ENCODE assay signal across 10 mouse cellular contexts in genomic region chr14:121310325-121311080, GRCm38 (mm10).
DNase-seq lines count a peak whose midpoint lies in the region; ATAC-seq and TF ChIP-seq lines count a peak whose summit lies in the region.
"Had no signal": no experiment of that assay in that cellular context is flagged by ENCODE, and none has a peak within 500 bp of the region (broad histone marks: within the 10 kb centered on the region; RNA-seq: fewer than 3 reads in every experiment).

No protein-coding gene starts in this region.

- DNase-seq in kidney, adult 11 months: no peak
- no peak for DNase-seq in liver, postnatal 0 days
- no peak for DNase-seq in embryo, embryonic 11 days
- DNase-seq in layer of hippocampus, adult 2 months (ENCODE audit: low spot score in 2 of 2): no peak
- DNase-seq: gastrocnemius, postnatal 14 days had no signal

- no peaks in the 10 kb centered on the region for H3K9me3 ChIP-seq in kidney, embryonic 14.5 days (ENCODE audit: control insufficient read depth, low read length)
- no peaks in the 10 kb centered on the region for H3K9me3 ChIP-seq in liver, postnatal 0 days (ENCODE audit: low read length)
- H3K9me3 ChIP-seq: hindbrain, embryonic 15.5 days had no signal

- ATAC-seq in kidney, embryonic 14.5 days (ENCODE audit: low FRiP score, low TSS enrichment): peak; percentile 33; the same call in 1 of the 2 replicates
- ATAC-seq in CD4-positive, CD25-positive, alpha-beta regulatory T cell, adult 4 months: peak; percentile 6
- ATAC-seq in liver, postnatal 0 days: no peak
- no peak for ATAC-seq in frontal cortex, adult (ENCODE audit: low TSS enrichment)

- no peak for TF ChIP-seq EP300 in liver, postnatal 0 days (IDR thresholded peaks at IDR 0.05; ENCODE audit: low read depth)

- no peak overlapping the region for H3K4me3 ChIP-seq in kidney, embryonic 14.5 days (ENCODE audit: low read length)
- no peak overlapping the region for H3K4me3 ChIP-seq in brown adipose tissue, adult 24 weeks (ENCODE audit: insufficient read depth, low read depth, low read length)
- H3K4me3 ChIP-seq in liver, postnatal 0 days (ENCODE audit: low read depth, low read length): no peak overlapping the region
- H3K4me3 ChIP-seq in layer of hippocampus, adult 2 months: no peak overlapping the region
- H3K4me3 ChIP-seq: hindbrain, embryonic 15.5 days had no signal

- no peak for TF ChIP-seq CTCF in liver, postnatal 0 days (IDR thresholded peaks at IDR 0.05; ENCODE audit: low read depth)
- TF ChIP-seq CTCF in layer of hippocampus, adult 2 months (conservative IDR thresholded peaks at IDR 0.05): no peak

- 81% methylated on average over 6 of the region's 6 CpGs for WGBS in kidney, embryonic 14.5 days
- WGBS in liver, postnatal 0 days (ENCODE audit: insufficient replicate concordance): 45% methylated on average over 6 of the region's 6 CpGs

- peaks cover 18% of the 10 kb centered on the region for H3K4me1 ChIP-seq in kidney, embryonic 14.5 days (ENCODE audit: control insufficient read depth, insufficient read depth, low read length)
- H3K4me1 ChIP-seq in brown adipose tissue, adult 24 weeks (ENCODE audit: control insufficient read depth, insufficient read depth, insufficient read length, low read length): peaks cover 37% of the 10 kb centered on the region
- H3K4me1 ChIP-seq in liver, postnatal 0 days (ENCODE audit: insufficient read depth): peaks cover 24% of the 10 kb centered on the region

- peaks cover 3% of the 10 kb centered on the region; the same call in 1 of the 2 replicates for H3K36me3 ChIP-seq in kidney, embryonic 14.5 days (ENCODE audit: control insufficient read depth, insufficient read depth, low read length)
- peaks cover 15% of the 10 kb centered on the region; the same call in 1 of the 2 replicates for H3K36me3 ChIP-seq in liver, postnatal 0 days (replicated peaks; ENCODE audit: insufficient read depth, low read length)
- H3K36me3 ChIP-seq: hindbrain, embryonic 15.5 days had no signal

- H3K9ac ChIP-seq in kidney, embryonic 14.5 days (ENCODE audit: low read depth, low read length): no peak overlapping the region
- no peak overlapping the region for H3K9ac ChIP-seq in liver, postnatal 0 days (replicated peaks)
- H3K9ac ChIP-seq: hindbrain, embryonic 15.5 days had no signal

- no peaks in the 10 kb centered on the region for H3K27me3 ChIP-seq in kidney, embryonic 14.5 days (ENCODE audit: control insufficient read depth, insufficient read depth, low read length)
- no peaks in the 10 kb centered on the region for H3K27me3 ChIP-seq in liver, postnatal 0 days (ENCODE audit: insufficient read depth, low read length)
- H3K27me3 ChIP-seq: hindbrain, embryonic 15.5 days had no signal

- no peak overlapping the region for H3K27ac ChIP-seq in kidney, embryonic 14.5 days (ENCODE audit: low read depth, low read length)
- 0 out of 2 replicates have a peak overlapping the region, but pooled peaks have one; percentile 7 for H3K27ac ChIP-seq in brown adipose tissue, adult 24 weeks (replicated peaks; ENCODE audit: low read depth, low read length)
- no peak overlapping the region for H3K27ac ChIP-seq in liver, postnatal 0 days (ENCODE audit: low read depth)
- no peak overlapping the region for H3K27ac ChIP-seq in layer of hippocampus, adult 2 months
- H3K27ac ChIP-seq: hindbrain, embryonic 15.5 days had no signal

- H3K4me2 ChIP-seq in kidney, embryonic 14.5 days (replicated peaks; ENCODE audit: low read depth, low read length): no peak overlapping the region
- peak overlapping the region; percentile 18; the same call in 1 of the 2 replicates for H3K4me2 ChIP-seq in liver, postnatal 0 days (ENCODE audit: low read depth, low read length)
- H3K4me2 ChIP-seq: hindbrain, embryonic 15.5 days had no signal

Comparison
In these comparisons a context has a peak if more than half of its experiments do, and no peak if none do; other contexts are left out.
1. ATAC-seq: peak in kidney, embryonic 14.5 days (single experiment) and CD4-positive, CD25-positive, alpha-beta regulatory T cell, adult 4 months (single experiment); none in liver, postnatal 0 days (single experiment) and frontal cortex, adult (single experiment).